Mouse (Mus musculus): ENCODE data around the gene Gsg1l. TPM values are rescaled to one million over a fixed set of nuclear protein-coding genes. Genes with fewer than 3 reads are reported as not detected.

The Gsg1l gene
- polyA plus RNA-seq, 3 experiments from 2014 or later, result not detected

GRCm38 (mm10) chr7:125979591-125979990, 102.6 kb downstream of the Gsg1l start:
- ATAC-seq, result no peak

GRCm38 (mm10) chr7:125976695-125977094, 105.5 kb downstream of the Gsg1l start:
- no peak for ATAC-seq

GRCm38 (mm10) chr7:125975414-125975813, 106.8 kb downstream of the Gsg1l start:
- ATAC-seq, result no peak

- no peak for ATAC-seq
Observed at GRCm38 (mm10) chr7:125973874-125974273, 108.3 kb downstream of the Gsg1l start.

- no peak for ATAC-seq
Observed at GRCm38 (mm10) chr7:125972776-125973175, 109.4 kb downstream of the Gsg1l start.

GRCm38 (mm10) chr7:125972174-125972672, 110.0 kb downstream of the Gsg1l start:
- no peak for ATAC-seq

GRCm38 (mm10) chr7:125969076-125969475, 113.1 kb downstream of the Gsg1l start:
- no peak for ATAC-seq

GRCm38 (mm10) chr7:125966402-125967261, 115.6 kb downstream of the Gsg1l start:
- ATAC-seq, result no peak

- ATAC-seq, result no peak
Observed at GRCm38 (mm10) chr7:125964087-125964607, 118.1 kb downstream of the Gsg1l start.

GRCm38 (mm10) chr7:125959294-125960048, 122.7 kb downstream of the Gsg1l start:
- ATAC-seq, result no peak

GRCm38 (mm10) chr7:125958856-125959255, 123.4 kb downstream of the Gsg1l start:
- ATAC-seq, result no peak

GRCm38 (mm10) chr7:125954994-125955393, 127.2 kb downstream of the Gsg1l start:
- no peak for ATAC-seq

GRCm38 (mm10) chr7:125954356-125954878, 127.8 kb downstream of the Gsg1l start:
- ATAC-seq, result no peak

- no peak for ATAC-seq
Observed at GRCm38 (mm10) chr7:125953844-125954243, 128.4 kb downstream of the Gsg1l start.

GRCm38 (mm10) chr7:125951911-125952310, 130.3 kb downstream of the Gsg1l start:
- ATAC-seq, result no peak

GRCm38 (mm10) chr7:125948973-125949372, 133.2 kb downstream of the Gsg1l start:
- ATAC-seq, result no peak

GRCm38 (mm10) chr7:125945915-125946314, 136.3 kb downstream of the Gsg1l start:
- no peak for ATAC-seq

- ATAC-seq, result no peak
Observed at GRCm38 (mm10) chr7:125944631-125945030, 137.6 kb downstream of the Gsg1l start.

GRCm38 (mm10) chr7:125943511-125943910, 138.7 kb downstream of the Gsg1l start:
- no peak for ATAC-seq

- no peak for ATAC-seq
Observed at GRCm38 (mm10) chr7:125942365-125943090, 139.7 kb downstream of the Gsg1l start.

GRCm38 (mm10) chr7:125934319-125934718, 147.9 kb downstream of the Gsg1l start:
- ATAC-seq, result no peak

All from inflammation-experienced regulatory T-cells, adult 6 months (primary cell).